Mouse (Mus musculus) lung, postnatal 10 days (tissue): ENCODE results near the gene Fam19a5.

Experiments used
- DNase-seq: peaks from one replicate; pipeline ENCODE4 v3.0.0; 2021

Fam19a5 gene

GRCm38 (mm10) chr15:87543599-87544338 lies at the start of gene Fam19a5:
Gene Fam19a5 (plus strand): TSS chr15:87544299.
- DNase-seq = no peak

GRCm38 (mm10) chr15:87501737-87502136 lies 42.4 kb upstream of the Fam19a5 start:
- no peak for DNase-seq

- DNase-seq = no peak
These were observed 36.8 kb upstream of the Fam19a5 start for GRCm38 (mm10) chr15:87507349-87507748.

- DNase-seq = no peak
These were observed 33.2 kb upstream of the Fam19a5 start for GRCm38 (mm10) chr15:87510886-87511285.

- no peak for DNase-seq
These were observed 25.9 kb upstream of the Fam19a5 start for GRCm38 (mm10) chr15:87518161-87518560.

GRCm38 (mm10) chr15:87529271-87529670 lies 14.8 kb upstream of the Fam19a5 start:
- no peak for DNase-seq

- DNase-seq = no peak
These were observed 2.4 kb upstream of the Fam19a5 start for GRCm38 (mm10) chr15:87541656-87542055.

- peak; percentile 61 for DNase-seq
These were observed 466 bp downstream of the Fam19a5 start for GRCm38 (mm10) chr15:87544401-87545129.

- no peak for DNase-seq
These were observed 1.1 kb downstream of the Fam19a5 start for GRCm38 (mm10) chr15:87545130-87545642.

GRCm38 (mm10) chr15:87545731-87546360 lies 1.7 kb downstream of the Fam19a5 start:
- DNase-seq = no peak

GRCm38 (mm10) chr15:87547022-87547421 lies 2.9 kb downstream of the Fam19a5 start:
- peak; percentile 19 for DNase-seq

GRCm38 (mm10) chr15:87549724-87550123 lies 5.6 kb downstream of the Fam19a5 start:
- no peak for DNase-seq

GRCm38 (mm10) chr15:87550756-87551155 lies 6.7 kb downstream of the Fam19a5 start:
- no peak for DNase-seq

GRCm38 (mm10) chr15:87551556-87551955 lies 7.5 kb downstream of the Fam19a5 start:
- no peak for DNase-seq

- no peak for DNase-seq
These were observed 11.7 kb downstream of the Fam19a5 start for GRCm38 (mm10) chr15:87555811-87556210.

- DNase-seq = no peak
These were observed 20.2 kb downstream of the Fam19a5 start for GRCm38 (mm10) chr15:87564331-87564730.

- peak; percentile 13 for DNase-seq
These were observed 22.2 kb downstream of the Fam19a5 start for GRCm38 (mm10) chr15:87566040-87566929.

GRCm38 (mm10) chr15:87570182-87570581 lies 26.1 kb downstream of the Fam19a5 start:
- no peak for DNase-seq

- no peak for DNase-seq
These were observed 35.8 kb downstream of the Fam19a5 start for GRCm38 (mm10) chr15:87579861-87580260.

GRCm38 (mm10) chr15:87583921-87584621 lies 40.0 kb downstream of the Fam19a5 start:
- no peak for DNase-seq

- DNase-seq = no peak
These were observed 46.9 kb downstream of the Fam19a5 start for GRCm38 (mm10) chr15:87590975-87591374.

- DNase-seq = no peak
These were observed 52.6 kb downstream of the Fam19a5 start for GRCm38 (mm10) chr15:87596731-87597130.
